In genomic region chr3:128192046-128192800, GRCm38 (mm10) we compare ENCODE assay signal across 20 mouse cellular contexts.
DNase-seq lines count a peak whose midpoint lies in the region; ATAC-seq and TF ChIP-seq lines count a peak whose summit lies in the region.
"Had no signal": no experiment of that assay in that cellular context is flagged by ENCODE, and none has a peak within 500 bp of the region (broad histone marks: within the 10 kb centered on the region; RNA-seq: fewer than 3 reads in every experiment).

No protein-coding gene starts in this region.

- ATAC-seq in liver, embryonic 11.5 days (replicated peaks; ENCODE audit: low FRiP score): no peak
- ATAC-seq in liver, embryonic 12.5 days: no peak
- no peak for ATAC-seq in hindbrain, embryonic 16.5 days
- ATAC-seq: forebrain, embryonic 14.5 days; inflammation-experienced regulatory T-cells, adult 6 months had no signal

- H3K9ac ChIP-seq in liver, embryonic 11.5 days (ENCODE audit: low read depth, low read length): no peak overlapping the region
- no peak overlapping the region for H3K9ac ChIP-seq in liver, embryonic 12.5 days
- H3K9ac ChIP-seq in ES-E14 (ENCODE audit: insufficient read depth, low read depth, low read length, poor library complexity, severe bottlenecking): no peak overlapping the region
- H3K9ac ChIP-seq in hindbrain, embryonic 16.5 days (ENCODE audit: low read depth, low read length): no peak overlapping the region
- H3K9ac ChIP-seq: limb, embryonic 15.5 days; neural tube, embryonic 15.5 days had no signal

- no peaks in the 10 kb centered on the region for H3K9me3 ChIP-seq in heart, embryonic 10.5 days
- no peaks in the 10 kb centered on the region for H3K9me3 ChIP-seq in liver, embryonic 11.5 days (ENCODE audit: control insufficient read depth, low read length)
- no peaks in the 10 kb centered on the region for H3K9me3 ChIP-seq in liver, embryonic 12.5 days (replicated peaks)
- no peaks in the 10 kb centered on the region for H3K9me3 ChIP-seq in ES-E14 (ENCODE audit: control insufficient read depth, insufficient read depth, low read depth, low read length)
- no peaks in the 10 kb centered on the region for H3K9me3 ChIP-seq in hindbrain, embryonic 16.5 days (ENCODE audit: control insufficient read depth, low read length)
- H3K9me3 ChIP-seq: limb, embryonic 15.5 days; neural tube, embryonic 15.5 days had no signal

- H3K27ac ChIP-seq in heart, embryonic 10.5 days: peak overlapping the region; percentile 78
- H3K27ac ChIP-seq in liver, embryonic 11.5 days (ENCODE audit: low read depth, low read length): peak overlapping the region; percentile 4; the same call in 1 of the 2 replicates
- no peak overlapping the region for H3K27ac ChIP-seq in liver, embryonic 12.5 days
- no peak overlapping the region for H3K27ac ChIP-seq in ES-E14 (ENCODE audit: insufficient read depth, low read depth, low read length, poor library complexity, severe bottlenecking)
- H3K27ac ChIP-seq in hindbrain, embryonic 16.5 days (ENCODE audit: low read depth, low read length): no peak overlapping the region
- H3K27ac ChIP-seq: limb, embryonic 15.5 days; neural tube, embryonic 15.5 days had no signal

- WGBS in heart, embryonic 10.5 days: 21% methylated on average over 17 of the region's 17 CpGs
- 45% methylated on average over 17 of the region's 17 CpGs for WGBS in liver, embryonic 11.5 days
- WGBS in liver, embryonic 12.5 days (ENCODE audit: insufficient replicate concordance): 56% methylated on average over 17 of the region's 17 CpGs
- WGBS in hindbrain, embryonic 16.5 days: 64% methylated on average over 17 of the region's 17 CpGs

- H3K4me3 ChIP-seq in heart, embryonic 10.5 days: peak overlapping the region; percentile 41
- H3K4me3 ChIP-seq in liver, embryonic 11.5 days (ENCODE audit: low read depth, low read length): no peak overlapping the region
- no peak overlapping the region for H3K4me3 ChIP-seq in liver, embryonic 12.5 days
- no peak overlapping the region for H3K4me3 ChIP-seq in ES-E14 (ENCODE audit: insufficient read depth in 1 of 2, low read depth in 1 of 2, low read length in 2 of 2, poor library complexity in 1 of 2, severe bottlenecking in 1 of 2)
- H3K4me3 ChIP-seq in hindbrain, embryonic 16.5 days (ENCODE audit: low read length): no peak overlapping the region
- H3K4me3 ChIP-seq: erythroblast, embryonic 14.5 days; limb, embryonic 15.5 days; myocyte; neural tube, embryonic 15.5 days had no signal

- in situ Hi-C loops in ES-E14 (cut with MboI; ENCODE audit: low sequenced_read_pairs in 2 of 2, unreplicated experiment in 2 of 2): no loop called here

- peaks cover 28% of the 10 kb centered on the region for H3K4me1 ChIP-seq in heart, embryonic 10.5 days
- no peaks in the 10 kb centered on the region; the same call in 1 of the 2 replicates for H3K4me1 ChIP-seq in liver, embryonic 11.5 days (replicated peaks; ENCODE audit: control insufficient read depth, insufficient read depth, low read length)
- 0 out of 2 replicates have a peak, but pooled peaks cover 3% of the 10 kb centered on the region for H3K4me1 ChIP-seq in liver, embryonic 12.5 days
- H3K4me1 ChIP-seq in ES-E14 (ENCODE audit: control insufficient read depth in 2 of 2, insufficient read depth in 2 of 2, low read length in 2 of 2, poor library complexity in 1 of 2): no peaks in the 10 kb centered on the region
- H3K4me1 ChIP-seq in hindbrain, embryonic 16.5 days (ENCODE audit: control insufficient read depth, insufficient read depth, low read depth, low read length): no peaks in the 10 kb centered on the region
- H3K4me1 ChIP-seq: limb, embryonic 15.5 days; neural tube, embryonic 15.5 days had no signal

- peak overlapping the region; percentile 12; the same call in 1 of the 2 replicates for H3K4me2 ChIP-seq in liver, embryonic 11.5 days
- H3K4me2 ChIP-seq in liver, embryonic 12.5 days: no peak overlapping the region
- H3K4me2 ChIP-seq in hindbrain, embryonic 16.5 days (ENCODE audit: low read length): no peak overlapping the region
- H3K4me2 ChIP-seq: limb, embryonic 15.5 days; midbrain, embryonic 11.5 days; neural tube, embryonic 15.5 days had no signal

- H3K27me3 ChIP-seq in heart, embryonic 10.5 days (ENCODE audit: insufficient read depth, poor library complexity, severe bottlenecking): no peaks in the 10 kb centered on the region
- no peaks in the 10 kb centered on the region for H3K27me3 ChIP-seq in liver, embryonic 11.5 days (replicated peaks; ENCODE audit: control insufficient read depth, insufficient read depth, low read length)
- no peaks in the 10 kb centered on the region for H3K27me3 ChIP-seq in liver, embryonic 12.5 days (replicated peaks)
- no peaks in the 10 kb centered on the region for H3K27me3 ChIP-seq in hindbrain, embryonic 16.5 days (replicated peaks; ENCODE audit: control insufficient read depth, insufficient read depth, low read length)
- H3K27me3 ChIP-seq: limb, embryonic 15.5 days; neural tube, embryonic 15.5 days had no signal

- H3K36me3 ChIP-seq in heart, embryonic 10.5 days: no peaks in the 10 kb centered on the region
- H3K36me3 ChIP-seq in liver, embryonic 11.5 days (ENCODE audit: control insufficient read depth, insufficient read depth, low read length): no peaks in the 10 kb centered on the region
- no peaks in the 10 kb centered on the region for H3K36me3 ChIP-seq in liver, embryonic 12.5 days
- no peaks in the 10 kb centered on the region for H3K36me3 ChIP-seq in ES-E14 (ENCODE audit: control insufficient read depth, insufficient read depth, low read length, poor library complexity, severe bottlenecking)
- H3K36me3 ChIP-seq in hindbrain, embryonic 16.5 days (ENCODE audit: control insufficient read depth, insufficient read depth, low read length): no peaks in the 10 kb centered on the region
- H3K36me3 ChIP-seq: limb, embryonic 15.5 days; neural tube, embryonic 15.5 days had no signal

- DNase-seq in heart, embryonic 10.5 days (ENCODE audit: low spot score): peak; percentile 86
- DNase-seq in heart, adult 11 months: no peak
- no peak for DNase-seq in liver, embryonic 11.5 days (ENCODE audit: low spot score)
- DNase-seq in ES-E14 (ENCODE audit: low read depth, low spot score): no peak
- peak; percentile 40 for DNase-seq in embryo, embryonic 10.5 days (ENCODE audit: low spot score)
- DNase-seq: cerebellum, adult 11 months; cerebellum, postnatal 14 days; layer of hippocampus, postnatal 36 days; lung, adult 18-20 months; lung, postnatal 4 days; thymus, postnatal 14 days had no signal

TF ChIP-seq in ES-E14, 5 proteins besides CTCF, POLR2A, EP300 and RAD21:
- TF ChIP-seq MAFK (IDR thresholded peaks at IDR 0.05; ENCODE audit: insufficient read depth, low read depth, low read length) (0 out of 2 replicates have a peak, but pooled peaks have one; percentile 15), ZNF384 (IDR thresholded peaks at IDR 0.05; ENCODE audit: low read depth, low read length) (no peak)

Comparison
In these comparisons a context has a peak if more than half of its experiments do, and no peak if none do; other contexts are left out.
1. DNase-seq: peak in heart, embryonic 10.5 days (single experiment) and embryo, embryonic 10.5 days (single experiment); none in heart, adult 11 months (single experiment), liver, embryonic 11.5 days (single experiment) and ES-E14 (single experiment).
2. H3K27ac ChIP-seq: peak in heart, embryonic 10.5 days (single experiment) and liver, embryonic 11.5 days (single experiment); none in liver, embryonic 12.5 days (single experiment), ES-E14 (single experiment) and hindbrain, embryonic 16.5 days (single experiment).